Mouse (Mus musculus): ENCODE measurements around the gene Cog7. TPM values are rescaled to one million over a fixed set of nuclear protein-coding genes. Genes with fewer than 3 reads are reported as not detected.

The Cog7 gene
- 10 to 100 TPM; 39.8 to 41.3 TPM for total RNA-seq (2021)

- peak; percentile 88 to 93 for DNase-seq
These were observed at the start of gene Cog7 for GRCm38 (mm10) chr7:121981307-121981871. Gene Cog7, minus strand, starts transcription at chr7:121981711.

GRCm38 (mm10) chr7:122022131-122022530 is 40.6 kb upstream of the Cog7 start:
- no peak for DNase-seq

GRCm38 (mm10) chr7:122020667-122021354 is 39.3 kb upstream of the Cog7 start, which contains the start of gene Gga2:
Gene Gga2, minus strand, starts transcription at chr7:122021222.
- peak; percentile 81 to 83 for DNase-seq

- DNase-seq: no peak
These were observed 38.8 kb upstream of the Cog7 start for GRCm38 (mm10) chr7:122020273-122020666.

GRCm38 (mm10) chr7:122018978-122019377 is 37.5 kb upstream of the Cog7 start:
- DNase-seq: peak; percentile 43

GRCm38 (mm10) chr7:122018247-122018646 is 36.7 kb upstream of the Cog7 start:
- no peak for DNase-seq

- no peak for DNase-seq
These were observed 34.2 kb upstream of the Cog7 start for GRCm38 (mm10) chr7:122015734-122016133.

- no peak for DNase-seq
These were observed 33.6 kb upstream of the Cog7 start for GRCm38 (mm10) chr7:122015105-122015504.

- no peak for DNase-seq
These were observed 31.4 kb upstream of the Cog7 start for GRCm38 (mm10) chr7:122012949-122013348.

GRCm38 (mm10) chr7:122012370-122012769 is 30.9 kb upstream of the Cog7 start:
- DNase-seq: no peak

- no peak for DNase-seq
These were observed 18.9 kb upstream of the Cog7 start for GRCm38 (mm10) chr7:122000396-122000795.

- no peak for DNase-seq
These were observed 14.4 kb upstream of the Cog7 start for GRCm38 (mm10) chr7:121995961-121996360.

GRCm38 (mm10) chr7:121975031-121975430 is 6.5 kb downstream of the Cog7 start:
- peak in 1 of 2 experiments; percentile 31 for DNase-seq

- DNase-seq: no peak
These were observed 9.8 kb downstream of the Cog7 start for GRCm38 (mm10) chr7:121971698-121972097.

- DNase-seq: no peak
These were observed 11.3 kb downstream of the Cog7 start for GRCm38 (mm10) chr7:121970250-121970649.

GRCm38 (mm10) chr7:121968816-121969215 is 12.7 kb downstream of the Cog7 start:
- DNase-seq: no peak

- DNase-seq: no peak
These were observed 13.3 kb downstream of the Cog7 start for GRCm38 (mm10) chr7:121968242-121968641.

- no peak for DNase-seq
These were observed 15.3 kb downstream of the Cog7 start for GRCm38 (mm10) chr7:121966169-121966568.

- DNase-seq: peak; percentile 23 to 25
These were observed 17.6 kb downstream of the Cog7 start for GRCm38 (mm10) chr7:121963883-121964398.

- no peak for DNase-seq
These were observed 18.9 kb downstream of the Cog7 start for GRCm38 (mm10) chr7:121962571-121962959.

- no peak for DNase-seq
These were observed 19.5 kb downstream of the Cog7 start for GRCm38 (mm10) chr7:121961913-121962570.

- DNase-seq: no peak
These were observed 25.7 kb downstream of the Cog7 start for GRCm38 (mm10) chr7:121955802-121956201.

GRCm38 (mm10) chr7:121954891-121955669 is 26.4 kb downstream of the Cog7 start:
- DNase-seq: no peak
